9 mouse cellular contexts compared by ENCODE assay signal in genomic region chr4:81999654-82000314, GRCm38 (mm10).
DNase-seq lines count a peak whose midpoint lies in the region; ATAC-seq lines count a peak whose summit lies in the region.
"Had no signal": no experiment of that assay in that cellular context is flagged by ENCODE, and none has a peak within 500 bp of the region (broad histone marks: within the 10 kb centered on the region; RNA-seq: fewer than 3 reads in every experiment).

No protein-coding gene starts in this region.

- H3K9me3 ChIP-seq in midbrain, embryonic 14.5 days (ENCODE audit: control insufficient read depth, low read length) = no peaks in the 10 kb centered on the region

- H3K36me3 ChIP-seq in midbrain, embryonic 14.5 days (ENCODE audit: control insufficient read depth, insufficient read depth, low read length) = no peaks in the 10 kb centered on the region

- peak; percentile 82 to 87 for DNase-seq in cerebellum, postnatal 10 days
- no peak for DNase-seq in cerebellum, adult 9-11 months
- DNase-seq in 3T3-L1 (ENCODE audit: low read depth, low spot score) = peak; percentile 40
- peak; percentile 55 to 68 for DNase-seq in frontal cortex, postnatal 36 days (ENCODE audit: low spot score in 2 of 2)
- peak; percentile 18 to 30 for DNase-seq in layer of hippocampus, postnatal 36 days
- peak; percentile 63 for DNase-seq in midbrain, embryonic 14.5 days
- DNase-seq in urinary bladder, adult 18-20 months (ENCODE audit: low spot score in 2 of 2) = no peak
- no peak for DNase-seq in gastrocnemius, postnatal 36 days

- no peaks in the 10 kb centered on the region for H3K4me1 ChIP-seq in midbrain, embryonic 14.5 days (ENCODE audit: control insufficient read depth, insufficient read depth, low read length)

- intact Hi-C loops in gastrocnemius, postnatal 36 days (cut with DNase I) = no loop called here

- no peak for ATAC-seq in midbrain, embryonic 14.5 days (ENCODE audit: low FRiP score, low TSS enrichment)

- H3K27me3 ChIP-seq in midbrain, embryonic 14.5 days (ENCODE audit: control insufficient read depth, insufficient read depth, low read length) = no peaks in the 10 kb centered on the region

- H3K27ac ChIP-seq in midbrain, embryonic 14.5 days (replicated peaks; ENCODE audit: low read depth, low read length) = no peak overlapping the region
- H3K27ac ChIP-seq: liver, embryonic 14.5 days had no signal

- 56% methylated on average over 11 of the region's 11 CpGs for WGBS in midbrain, embryonic 14.5 days

- H3K9ac ChIP-seq in midbrain, embryonic 14.5 days (replicated peaks; ENCODE audit: low read length) = no peak overlapping the region
- H3K9ac ChIP-seq: liver, embryonic 14.5 days had no signal

- H3K4me2 ChIP-seq in midbrain, embryonic 14.5 days (ENCODE audit: low read length) = no peak overlapping the region

- no peak overlapping the region for H3K4me3 ChIP-seq in midbrain, embryonic 14.5 days (replicated peaks; ENCODE audit: low read depth, low read length)

Comparison
In these comparisons a context has a peak if more than half of its experiments do, and no peak if none do; other contexts are left out.
1. DNase-seq: peak in cerebellum, postnatal 10 days (2 of 2), 3T3-L1 (single experiment), frontal cortex, postnatal 36 days (2 of 2), layer of hippocampus, postnatal 36 days (2 of 2) and midbrain, embryonic 14.5 days (single experiment); none in cerebellum, adult 9-11 months (single experiment), urinary bladder, adult 18-20 months (0 of 2) and gastrocnemius, postnatal 36 days (0 of 2).